Mouse (Mus musculus): ENCODE results near the gene Axin2. TPM values are rescaled to one million over a fixed set of nuclear protein-coding genes. Genes with fewer than 3 reads are reported as not detected.

Gene Axin2
- total RNA-seq, 2 experiments from 2014 or later = 5.8 to 6.3 TPM

GRCm38 (mm10) chr11:108930612-108931011, 10.5 kb downstream of the Axin2 start:
- DNase-seq = no peak

DNA sequence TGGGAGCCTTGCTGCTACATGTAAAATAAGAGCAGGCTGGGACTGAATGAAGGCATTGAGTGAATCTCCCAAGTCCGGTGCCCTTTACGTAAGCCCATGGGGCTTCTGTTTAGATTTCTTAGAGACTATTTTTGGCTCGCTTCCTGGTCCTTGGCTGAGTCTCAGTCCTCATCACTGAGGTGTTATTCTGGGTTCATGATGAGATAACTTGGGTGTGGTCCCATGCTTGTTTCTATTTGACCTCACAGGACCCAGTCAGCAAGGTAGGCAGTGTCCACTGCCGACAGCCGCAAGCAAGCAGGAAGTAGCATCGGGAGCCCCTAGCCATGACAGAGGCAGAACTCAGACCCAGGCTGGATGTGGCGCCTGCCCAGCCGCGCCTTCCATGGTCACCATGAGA, 13.7 kb downstream of the Axin2 start:
- peak; percentile 27 for DNase-seq

DNA sequence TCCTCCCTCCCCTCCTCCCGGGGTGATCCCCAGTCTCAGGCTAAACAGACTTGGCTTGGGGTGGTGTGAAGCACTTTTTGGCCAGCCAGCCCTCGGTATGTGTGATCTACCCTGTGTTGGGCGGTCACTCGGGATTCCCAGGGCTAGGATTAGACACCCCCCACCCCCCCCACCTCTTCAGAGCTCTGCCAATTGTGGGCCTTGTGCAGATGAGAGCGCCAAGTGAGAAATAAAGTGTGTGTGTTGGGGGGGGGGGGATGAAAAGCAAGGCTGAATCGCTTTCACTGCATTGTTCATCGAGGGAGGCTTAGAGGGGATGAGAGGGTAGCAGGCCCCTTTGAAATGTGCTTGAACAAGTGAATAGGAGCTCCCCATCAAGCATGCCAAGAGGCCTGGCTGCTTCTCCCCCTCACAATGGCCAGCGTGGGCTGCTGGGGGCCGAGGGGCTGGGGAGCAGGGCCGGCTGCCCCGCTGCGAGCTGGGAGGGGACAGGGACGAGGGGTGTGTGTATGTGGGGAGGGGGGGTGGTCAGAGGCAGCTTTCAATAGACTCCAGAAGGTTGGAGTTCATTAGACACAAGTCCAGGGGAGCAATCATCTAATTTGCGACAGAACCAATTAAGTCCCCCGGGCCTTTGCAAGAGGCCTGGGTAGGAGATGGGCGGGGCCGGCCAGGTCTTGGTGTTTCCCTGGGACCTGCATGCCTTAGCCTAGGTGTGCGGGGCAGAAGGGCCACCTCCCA, 15.1 kb downstream of the Axin2 start:
- DNase-seq = no peak

DNA sequence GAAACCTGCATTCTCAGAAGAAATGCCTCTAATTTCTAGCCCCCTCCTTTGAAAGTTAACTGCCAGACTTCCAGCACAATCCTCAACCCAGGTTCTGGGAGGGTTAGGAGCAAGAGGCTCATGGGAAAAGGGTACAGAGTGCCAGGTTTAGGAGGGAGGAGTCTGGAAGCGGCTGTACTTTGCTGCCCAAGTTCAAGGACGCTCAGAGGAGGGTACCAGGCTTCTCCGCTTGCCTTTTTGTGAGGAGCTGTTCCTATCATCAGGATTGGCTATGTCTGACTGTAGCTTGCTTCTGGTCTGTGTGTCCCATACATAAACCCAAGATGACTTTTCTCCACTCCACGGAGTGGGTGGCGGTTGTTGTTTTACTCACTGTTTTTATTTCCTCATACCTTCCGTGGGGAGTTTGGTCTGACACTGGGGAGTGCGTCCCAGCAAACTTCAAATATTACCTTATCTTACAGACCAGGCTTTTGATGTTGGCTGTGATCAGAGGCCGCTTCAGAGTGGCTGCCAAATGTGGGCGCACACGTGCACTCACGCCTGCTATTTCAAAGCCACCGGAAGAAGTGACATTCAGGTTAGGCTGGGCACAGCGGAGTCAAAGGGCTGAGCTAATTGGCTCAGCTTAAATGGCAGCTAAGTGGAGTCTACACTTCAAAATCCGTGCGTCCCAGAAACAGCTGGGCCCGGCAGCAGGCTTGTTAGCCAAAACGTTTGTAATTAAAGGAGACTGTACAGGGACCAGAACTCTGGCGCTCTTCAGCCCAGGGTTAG, 16.1 kb downstream of the Axin2 start:
- DNase-seq = no peak

DNA sequence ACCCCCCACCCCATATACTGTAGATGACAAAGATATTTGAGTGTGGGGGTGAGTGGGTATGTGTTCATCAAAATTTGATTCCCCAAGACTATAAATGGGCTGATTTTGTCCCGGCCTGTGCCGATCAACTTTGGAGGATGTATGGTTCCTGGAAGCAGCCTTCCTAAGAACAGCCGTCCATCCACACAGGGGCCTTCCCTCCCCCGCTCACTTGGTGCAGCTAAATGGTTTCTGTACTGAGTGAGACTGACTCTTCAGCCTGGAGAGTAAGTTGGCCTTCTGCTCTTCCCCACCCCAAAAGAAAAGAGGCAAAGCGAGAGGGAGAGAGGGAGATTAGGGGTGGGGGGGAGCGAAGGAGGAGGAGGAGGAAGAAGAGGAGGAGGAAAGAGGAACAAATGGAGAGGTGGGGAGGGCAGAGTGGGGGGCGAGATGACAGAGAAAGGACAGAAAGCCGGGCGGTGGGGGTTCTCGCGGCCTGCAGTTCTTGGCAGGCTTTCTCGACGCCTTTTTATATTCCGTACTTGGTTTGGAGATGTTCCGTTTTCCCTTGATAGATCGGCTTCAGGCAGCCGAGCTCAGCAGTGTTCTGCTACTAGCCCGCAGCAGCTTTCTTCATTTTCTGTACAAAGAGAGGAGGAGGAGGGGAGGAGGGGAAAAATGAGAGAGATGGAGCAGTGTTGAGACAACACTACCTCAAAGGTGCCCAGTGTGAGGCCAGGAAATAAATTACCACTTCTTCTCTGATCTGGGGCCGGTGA, 20.7 kb downstream of the Axin2 start:
- DNase-seq = no peak

DNA sequence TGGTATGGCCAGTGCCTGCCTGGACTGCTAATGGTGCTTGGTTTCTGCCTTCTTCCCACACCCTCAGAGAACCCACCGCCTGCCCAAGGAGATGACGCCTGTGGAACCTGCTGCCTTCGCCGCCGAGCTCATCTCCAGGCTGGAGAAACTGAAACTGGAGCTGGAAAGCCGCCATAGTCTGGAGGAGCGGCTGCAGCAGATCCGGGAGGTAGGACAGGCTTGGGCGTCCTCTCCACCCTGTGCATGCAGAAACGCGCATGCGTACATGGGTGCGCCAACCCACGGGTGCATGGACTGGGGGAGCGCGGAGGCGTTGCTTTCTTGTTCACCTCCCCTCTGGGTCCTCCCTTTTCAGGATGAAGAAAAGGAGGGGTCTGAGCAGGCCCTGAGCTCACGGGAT, 21.7 kb downstream of the Axin2 start:
- no peak for DNase-seq

DNA sequence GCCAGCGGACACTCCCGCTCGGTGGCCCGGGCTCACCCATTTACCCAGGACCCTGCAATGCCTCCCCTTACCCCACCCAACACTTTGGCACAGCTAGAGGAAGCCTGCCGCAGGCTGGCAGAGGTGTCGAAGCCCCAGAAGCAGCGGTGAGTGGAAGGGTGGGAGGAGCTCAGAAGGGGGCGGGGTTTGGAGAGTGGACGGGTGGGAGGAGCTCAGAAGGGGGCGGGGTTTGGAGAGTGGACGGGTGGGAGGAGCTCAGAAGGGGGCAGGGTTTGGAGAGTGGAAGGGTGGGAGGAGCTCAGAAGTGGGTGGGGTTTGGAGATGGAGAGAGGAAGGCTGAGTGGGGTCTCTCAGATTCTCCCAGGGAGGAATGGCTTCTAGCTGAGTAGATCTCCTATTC, 23.6 kb downstream of the Axin2 start:
- no peak for DNase-seq

GRCm38 (mm10) chr11:108945666-108946065, 25.5 kb downstream of the Axin2 start:
- DNase-seq = no peak

- DNase-seq = peak; percentile 22
These were observed 27.5 kb downstream of the Axin2 start for GRCm38 (mm10) chr11:108947425-108948184.

DNA sequence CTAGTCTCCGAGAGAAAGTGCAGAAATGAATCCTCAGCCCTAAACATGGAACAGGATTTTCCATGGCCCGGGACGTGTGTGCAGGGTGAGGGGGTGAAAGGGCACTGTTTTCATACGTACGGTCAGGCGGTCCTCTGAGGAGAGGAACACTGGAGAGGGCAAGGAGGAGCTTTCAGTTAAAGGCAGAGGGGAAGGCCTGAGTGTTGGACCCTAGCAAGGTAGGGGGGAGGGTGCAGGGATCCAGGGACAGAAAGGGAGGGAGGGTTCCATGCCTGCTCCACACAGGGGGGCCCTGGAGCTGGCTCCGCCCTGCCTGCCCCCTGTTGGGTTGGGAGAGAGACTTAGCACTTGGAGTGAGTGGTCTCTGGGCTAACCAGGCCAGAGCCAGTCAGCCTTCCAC, 28.4 kb downstream of the Axin2 start:
- DNase-seq = no peak

- no peak for DNase-seq
These were observed 28.8 kb downstream of the Axin2 start for GRCm38 (mm10) chr11:108948931-108949330.

DNA sequence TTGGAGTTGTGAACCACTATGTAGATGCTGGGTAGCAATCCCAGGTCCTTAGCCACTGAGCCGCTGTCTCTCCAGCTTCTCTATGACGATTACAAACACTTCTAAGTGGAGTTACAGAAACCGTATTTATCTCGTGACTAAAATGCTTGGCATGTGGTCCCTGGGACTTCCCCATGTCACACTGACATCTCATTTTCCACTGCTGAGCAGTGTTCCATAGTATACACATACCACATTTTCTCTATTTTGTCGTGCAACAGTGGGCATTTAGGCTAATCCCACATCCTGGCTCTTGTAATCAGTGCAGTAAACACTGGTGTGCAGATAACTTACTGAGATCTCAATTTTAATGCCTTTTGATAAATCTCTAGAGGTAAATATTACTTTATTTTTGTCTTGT, 32.2 kb downstream of the Axin2 start:
- DNase-seq = no peak

DNA sequence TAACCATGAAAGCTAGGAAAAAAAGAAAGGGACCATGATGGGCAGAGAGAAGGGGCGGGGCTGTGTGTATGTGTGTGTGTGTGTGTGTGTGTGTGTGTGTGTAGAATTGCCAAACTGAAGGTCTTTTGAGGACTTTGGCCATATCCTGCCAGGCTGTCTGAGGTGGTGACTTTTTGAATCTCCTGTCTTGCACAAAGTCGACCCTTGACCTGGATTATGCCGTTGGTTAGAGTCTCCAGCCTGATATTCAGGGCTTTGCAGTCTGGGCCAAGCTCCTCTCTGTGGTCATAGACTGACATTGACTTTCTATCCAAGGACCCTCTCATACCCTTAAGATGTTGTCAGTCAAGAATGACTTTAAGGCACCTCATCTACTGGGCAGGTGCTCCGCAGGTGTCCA, 35.8 kb downstream of the Axin2 start:
- no peak for DNase-seq

- DNase-seq = no peak
These were observed 38.2 kb downstream of the Axin2 start for GRCm38 (mm10) chr11:108958349-108958748.

DNA sequence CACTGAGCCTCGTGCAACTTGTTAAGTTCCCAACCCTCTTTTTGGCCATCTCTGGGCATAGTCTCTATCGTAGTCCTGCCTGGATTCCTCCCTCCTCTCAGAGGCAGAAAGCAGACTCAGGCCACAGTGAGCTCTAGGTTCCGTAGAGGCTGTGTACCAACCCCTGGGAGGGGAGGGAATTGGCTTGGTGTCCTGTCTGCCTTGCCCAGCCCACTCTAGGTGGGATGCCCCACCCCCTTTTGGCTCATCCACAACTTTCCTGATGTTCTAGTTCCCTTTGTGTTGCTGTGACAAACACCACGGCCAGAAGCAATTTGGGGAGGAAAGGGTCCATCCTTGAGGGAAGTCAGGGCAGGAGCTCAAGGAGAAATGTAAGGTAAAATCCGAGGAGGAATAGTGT, 39.0 kb downstream of the Axin2 start:
- no peak for DNase-seq

DNA sequence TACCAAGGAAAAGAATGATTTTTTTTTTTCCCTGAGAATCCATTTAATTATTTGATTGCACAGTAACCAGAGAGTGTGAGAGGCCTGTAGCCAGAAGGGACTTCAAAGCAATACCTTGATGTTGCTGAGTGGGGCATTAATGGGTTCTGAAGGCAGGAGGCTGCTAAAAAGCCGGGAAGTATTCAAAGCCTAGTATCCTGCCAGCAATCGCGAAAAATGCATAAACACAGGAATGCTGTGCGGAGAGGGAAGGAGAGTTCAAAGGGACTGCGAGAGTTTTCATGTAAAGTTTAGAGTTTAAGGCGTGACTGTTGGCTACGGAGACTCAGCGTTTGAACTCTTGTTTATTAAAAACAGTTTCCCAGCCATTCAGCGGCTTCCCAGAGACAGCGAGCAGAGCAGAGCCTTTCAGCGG, 41.5 kb downstream of the Axin2 start:
- no peak for DNase-seq

GRCm38 (mm10) chr11:108963476-108964232, 43.5 kb downstream of the Axin2 start:
- DNase-seq = no peak

DNA sequence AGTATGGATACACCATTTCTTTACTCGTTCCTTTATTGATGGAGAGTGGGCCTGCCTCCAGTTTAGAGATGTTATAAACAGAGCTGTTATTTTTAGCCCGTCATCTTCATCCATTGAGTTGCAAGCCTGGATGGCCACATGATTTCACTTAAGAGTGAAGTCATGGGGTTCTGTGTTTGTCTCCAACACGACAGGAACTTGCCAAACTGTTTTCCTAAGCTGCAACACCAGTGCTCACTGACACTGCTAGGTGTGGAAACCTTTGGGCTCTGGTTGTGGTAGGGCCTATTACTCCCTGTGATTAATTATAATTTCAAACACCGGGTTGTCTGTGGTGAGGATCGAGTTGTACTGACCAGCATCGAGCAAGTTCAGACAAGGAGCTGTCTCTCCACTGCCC, 45.6 kb downstream of the Axin2 start:
- DNase-seq = no peak

GRCm38 (mm10) chr11:108973459-108973858, 53.3 kb downstream of the Axin2 start:
- DNase-seq = no peak

DNA sequence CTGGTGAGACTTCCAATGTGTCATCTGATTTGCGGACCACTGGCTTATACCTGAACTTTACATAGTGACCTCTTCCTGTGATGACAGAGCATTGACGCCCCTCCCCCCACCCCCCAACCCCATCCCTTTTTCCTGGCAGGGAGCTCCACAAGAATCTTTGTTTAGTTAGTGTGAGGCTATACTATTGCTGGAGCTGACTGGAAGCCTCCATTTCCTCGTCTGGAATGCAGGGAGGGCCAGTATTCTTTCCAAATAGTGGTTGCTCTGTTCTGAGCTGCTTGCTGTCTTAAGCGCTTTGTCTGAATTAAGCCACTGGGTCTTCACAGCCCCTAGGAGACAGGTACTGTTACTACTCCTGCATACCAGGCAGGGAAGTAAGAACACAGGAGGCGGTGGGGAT, 53.7 kb downstream of the Axin2 start:
- DNase-seq = no peak

- DNase-seq = no peak
These were observed 55.4 kb downstream of the Axin2 start for GRCm38 (mm10) chr11:108975583-108975982.

DNA sequence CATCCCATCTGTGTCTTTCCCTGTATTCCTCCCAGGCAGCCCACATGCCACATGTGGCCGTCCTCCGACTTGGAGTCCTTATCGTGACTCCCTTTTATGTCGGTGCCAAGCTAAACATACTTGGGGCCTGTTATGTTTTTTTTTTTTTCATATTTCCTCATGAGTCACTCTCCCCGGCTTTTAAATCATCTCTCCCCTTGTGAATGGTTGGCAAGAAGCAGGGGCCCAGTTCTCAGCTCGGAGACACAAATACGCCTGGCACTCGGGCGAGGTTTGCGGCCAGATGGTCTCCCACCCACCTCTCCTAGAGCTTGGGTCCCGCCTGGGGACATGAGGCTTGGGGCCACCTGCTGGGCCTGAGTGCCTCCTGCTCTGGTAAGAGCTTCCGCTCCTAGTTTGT, 60.4 kb downstream of the Axin2 start:
- peak; percentile 53 for DNase-seq

All from heart, postnatal 4 days (tissue).